Mouse (Mus musculus): ENCODE data around the gene Bad. TPM values are rescaled to one million over a fixed set of nuclear protein-coding genes. Genes with fewer than 3 reads are reported as not detected.

Bad gene
- polyA plus RNA-seq, 2 experiments = 76.5 to 77.5 TPM

GRCm38 (mm10) chr19:6985300-6985699 lies 43.6 kb downstream of the Bad start:
- no peak overlapping the region for H3K27ac ChIP-seq (replicated peaks; ENCODE audit: low read depth, low read length)
- H3K4me2 ChIP-seq (replicated peaks; ENCODE audit: low read depth, low read length, severe bottlenecking) = no peak overlapping the region
- peaks cover 17% of the 10 kb centered on the region for H3K4me1 ChIP-seq (ENCODE audit: control insufficient read depth, insufficient read depth, low read length)
- peaks cover 31% of the 10 kb centered on the region for H3K36me3 ChIP-seq (ENCODE audit: control insufficient read depth, insufficient read depth, low read length)
- no peaks in the 10 kb centered on the region for H3K9me3 ChIP-seq (ENCODE audit: control insufficient read depth, low read length)
- H3K4me3 ChIP-seq (replicated peaks; ENCODE audit: low read length) = no peak overlapping the region
- WGBS = 79% methylated on average over 19 of the region's 19 CpGs
- no peak overlapping the region for H3K9ac ChIP-seq (ENCODE audit: low read depth, low read length, severe bottlenecking)
- ATAC-seq (ENCODE audit: low FRiP score, low read depth) (no peak), DNase-seq (ENCODE audit: low spot score) (no peak)
- no peak for TF ChIP-seq POLR2A (IDR thresholded peaks at IDR 0.05; ENCODE audit: borderline replicate concordance, extremely low read depth, insufficient read depth, insufficient read length)
- H3K27me3 ChIP-seq (ENCODE audit: control insufficient read depth, insufficient read depth, low read length) = no peaks in the 10 kb centered on the region

DNA sequence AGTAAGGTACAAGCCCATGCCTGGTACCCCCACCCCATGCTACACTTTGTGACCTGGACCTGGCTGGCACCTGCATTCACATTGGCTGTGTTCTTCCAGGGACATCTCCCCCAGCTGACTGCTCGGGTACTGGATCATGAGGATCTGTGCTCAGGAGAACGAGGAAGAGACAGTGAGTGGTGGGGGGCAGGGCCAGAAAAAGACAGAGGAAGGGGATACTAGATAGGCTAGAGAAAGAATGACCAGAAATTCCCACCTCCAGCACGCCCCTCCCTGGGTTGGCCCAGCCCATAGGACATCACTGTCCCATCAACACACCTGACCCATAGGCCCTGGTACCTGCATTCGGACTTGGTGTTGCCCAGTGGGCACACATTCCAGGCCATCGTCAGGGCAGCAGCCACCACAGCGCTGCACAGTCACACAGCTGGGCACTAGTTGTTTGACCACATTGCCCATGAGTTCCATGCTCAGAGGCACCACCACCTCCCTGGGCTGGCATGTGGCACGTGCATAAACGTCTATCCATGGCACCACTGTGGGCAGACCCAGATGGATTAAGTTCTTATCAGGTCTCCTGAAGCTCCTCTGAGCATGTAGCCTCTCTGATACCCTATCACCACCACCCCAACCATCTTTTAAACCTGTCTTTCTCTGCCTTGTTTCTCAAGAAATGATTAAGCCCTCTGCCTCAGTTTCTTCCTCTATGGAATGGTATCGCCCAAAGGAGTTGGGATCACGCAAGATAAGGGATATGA lies 44.5 kb downstream of the Bad start:
- H3K9me3 ChIP-seq (ENCODE audit: control insufficient read depth, low read length) = no peaks in the 10 kb centered on the region
- no peak for ATAC-seq (ENCODE audit: low FRiP score, low read depth)
- peak overlapping the region; percentile 82 for H3K4me3 ChIP-seq (replicated peaks; ENCODE audit: low read length)
- H3K36me3 ChIP-seq (ENCODE audit: control insufficient read depth, insufficient read depth, low read length) = peaks cover 31% of the 10 kb centered on the region
- H3K4me2 ChIP-seq (replicated peaks; ENCODE audit: low read depth, low read length, severe bottlenecking) = peak overlapping the region; percentile 83
- H3K27ac ChIP-seq (replicated peaks; ENCODE audit: low read depth, low read length) = no peak overlapping the region
- no peaks in the 10 kb centered on the region for H3K27me3 ChIP-seq (ENCODE audit: control insufficient read depth, insufficient read depth, low read length)
- H3K9ac ChIP-seq (ENCODE audit: low read depth, low read length, severe bottlenecking) = peak overlapping the region; percentile 88; the same call in 1 of the 2 replicates
- peaks cover 15% of the 10 kb centered on the region for H3K4me1 ChIP-seq (ENCODE audit: control insufficient read depth, insufficient read depth, low read length)
- TF ChIP-seq POLR2A (IDR thresholded peaks at IDR 0.05; ENCODE audit: borderline replicate concordance, extremely low read depth, insufficient read depth, insufficient read length) = no peak
- no peak for DNase-seq (ENCODE audit: low spot score)
- 79% methylated on average over 10 of the region's 10 CpGs for WGBS

DNA sequence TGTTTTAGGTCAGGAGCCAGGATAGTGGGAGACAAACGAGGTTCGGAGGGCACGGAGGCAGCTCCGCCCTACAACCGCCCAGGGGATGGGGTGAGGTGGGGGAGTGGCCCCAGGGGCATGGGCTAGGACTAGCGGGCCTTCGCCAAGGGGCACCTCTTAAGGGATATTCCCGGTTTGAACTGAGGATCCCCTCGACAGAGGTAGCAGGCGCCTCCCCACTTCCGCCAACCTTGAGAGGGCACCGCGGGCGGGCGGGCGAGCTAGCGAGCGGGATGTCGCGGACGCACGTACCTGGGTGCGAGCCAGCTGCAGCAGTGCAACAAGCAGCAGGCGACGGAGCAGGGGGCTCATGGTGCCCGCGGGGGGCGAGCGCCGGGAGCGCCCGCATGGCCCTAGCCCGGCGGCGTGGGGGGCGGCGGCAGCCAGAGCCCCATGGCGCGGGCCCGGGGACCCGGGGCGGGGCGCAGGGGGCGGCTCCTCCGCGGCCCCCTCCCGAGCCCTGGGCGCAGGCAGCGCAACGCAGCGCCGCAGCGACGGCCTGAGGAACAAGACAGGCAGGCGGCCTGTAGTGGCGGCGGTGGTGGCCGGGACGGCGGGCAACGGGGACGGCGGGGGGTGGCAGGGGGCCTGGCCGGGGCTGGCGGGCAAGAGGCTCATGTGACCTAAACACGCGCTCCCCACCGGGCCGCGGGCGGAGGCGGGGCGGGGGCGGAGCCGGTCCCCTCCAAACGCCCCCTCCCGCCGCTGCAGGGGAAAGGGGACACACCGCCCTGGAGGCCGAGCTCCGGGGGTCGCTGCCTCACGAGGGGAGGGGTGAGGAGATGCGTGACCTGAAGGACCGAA lies 45.6 kb downstream of the Bad start, which contains the start of gene Vegfb:
Gene Vegfb (minus strand): TSS at position 591 of the 843 bp plus-strand sequence.
- ATAC-seq (ENCODE audit: low FRiP score, low read depth) = peak; percentile 64
- under 1% methylated on average over 34 of the region's 85 CpGs for WGBS
- TF ChIP-seq POLR2A (IDR thresholded peaks at IDR 0.05; ENCODE audit: borderline replicate concordance, extremely low read depth, insufficient read depth, insufficient read length) = no peak
- H3K9ac ChIP-seq (ENCODE audit: low read depth, low read length, severe bottlenecking) = peak within 1 kb of the TSS; percentile 88
- H3K9me3 ChIP-seq (ENCODE audit: control insufficient read depth, low read length) = no peaks in the 10 kb centered on the region
- H3K27me3 ChIP-seq (ENCODE audit: control insufficient read depth, insufficient read depth, low read length) = no peaks in the 10 kb centered on the region
- H3K27ac ChIP-seq (replicated peaks; ENCODE audit: low read depth, low read length) = peak within 1 kb of the TSS; percentile 79
- H3K4me3 ChIP-seq (replicated peaks; ENCODE audit: low read length) = peak within 1 kb of the TSS; percentile 82
- H3K36me3 ChIP-seq (ENCODE audit: control insufficient read depth, insufficient read depth, low read length) = peaks cover 28% of the 10 kb centered on the region
- DNase-seq (ENCODE audit: low spot score) = peak; percentile 47
- H3K4me2 ChIP-seq (replicated peaks; ENCODE audit: low read depth, low read length, severe bottlenecking) = peak within 1 kb of the TSS; percentile 83
- H3K4me1 ChIP-seq (ENCODE audit: control insufficient read depth, insufficient read depth, low read length) = peaks cover 17% of the 10 kb centered on the region

- Histone ChIP-seq H3K4me1 (ENCODE audit: control insufficient read depth, insufficient read depth, low read length) (peaks cover 19% of the 10 kb centered on the region), H3K4me3 (replicated peaks; ENCODE audit: low read length) (peak overlapping the region; percentile 82), H3K27ac (replicated peaks; ENCODE audit: low read depth, low read length) (peak overlapping the region; percentile 79; the same call in 1 of the 2 replicates), H3K4me2 (replicated peaks; ENCODE audit: low read depth, low read length, severe bottlenecking) (peak overlapping the region; percentile 83), H3K27me3 (ENCODE audit: control insufficient read depth, insufficient read depth, low read length) (no peaks in the 10 kb centered on the region), H3K9ac (ENCODE audit: low read depth, low read length, severe bottlenecking) (peak overlapping the region; percentile 88), H3K9me3 (ENCODE audit: control insufficient read depth, low read length) (no peaks in the 10 kb centered on the region), H3K36me3 (ENCODE audit: control insufficient read depth, insufficient read depth, low read length) (peaks cover 22% of the 10 kb centered on the region)
- 9% methylated on average over 8 of the region's 8 CpGs for whole genome bisulfite sequencing
- no peak for DNase-seq (ENCODE audit: low spot score)
- TF ChIP-seq POLR2A (IDR thresholded peaks at IDR 0.05; ENCODE audit: borderline replicate concordance, extremely low read depth, insufficient read depth, insufficient read length) = no peak
- ATAC-seq (ENCODE audit: low FRiP score, low read depth) = no peak; the same call in 1 of the 2 replicates
Observed at GRCm38 (mm10) chr19:6987904-6988285, 46.2 kb downstream of the Bad start.

GRCm38 (mm10) chr19:6989251-6989650 lies 47.6 kb downstream of the Bad start:
- no peak for TF ChIP-seq POLR2A (IDR thresholded peaks at IDR 0.05; ENCODE audit: borderline replicate concordance, extremely low read depth, insufficient read depth, insufficient read length)
- H3K36me3 ChIP-seq (ENCODE audit: control insufficient read depth, insufficient read depth, low read length) = peaks cover 10% of the 10 kb centered on the region
- no peaks in the 10 kb centered on the region for H3K27me3 ChIP-seq (ENCODE audit: control insufficient read depth, insufficient read depth, low read length)
- no peak overlapping the region for H3K4me3 ChIP-seq (replicated peaks; ENCODE audit: low read length)
- H3K27ac ChIP-seq (replicated peaks; ENCODE audit: low read depth, low read length) = no peak overlapping the region
- 92% methylated on average over 8 of the region's 8 CpGs for WGBS
- peaks cover 23% of the 10 kb centered on the region for H3K4me1 ChIP-seq (ENCODE audit: control insufficient read depth, insufficient read depth, low read length)
- no peak overlapping the region for H3K9ac ChIP-seq (ENCODE audit: low read depth, low read length, severe bottlenecking)
- DNase-seq (ENCODE audit: low spot score) (no peak), ATAC-seq (ENCODE audit: low FRiP score, low read depth) (no peak)
- H3K4me2 ChIP-seq (replicated peaks; ENCODE audit: low read depth, low read length, severe bottlenecking) = no peak overlapping the region
- no peaks in the 10 kb centered on the region for H3K9me3 ChIP-seq (ENCODE audit: control insufficient read depth, low read length)

Measured in limb, embryonic 14.5 days (tissue).